Mouse (Mus musculus): ENCODE data around the gene Wwtr1. TPM values are rescaled to one million over a fixed set of nuclear protein-coding genes. Genes with fewer than 3 reads are reported as not detected.
A peak's percentile ranks its signal among the peaks of the same experiment; 100 is the strongest.

Gene Wwtr1
- total RNA-seq, 2 experiments from 2014 or later: 13.3 to 14.4 TPM

GRCm38 (mm10) chr3:57521876-57522275 is 53.8 kb downstream of the Wwtr1 start:
- DNase-seq (ENCODE audit: low spot score in 2 of 2): no peak

- DNase-seq (ENCODE audit: low spot score in 2 of 2): no peak
Observed at GRCm38 (mm10) chr3:57519995-57520394, 55.7 kb downstream of the Wwtr1 start.

- no peak for DNase-seq (ENCODE audit: low spot score in 2 of 2)
Observed at GRCm38 (mm10) chr3:57516146-57516545, 59.6 kb downstream of the Wwtr1 start.

- no peak for DNase-seq (ENCODE audit: low spot score in 2 of 2)
Observed at GRCm38 (mm10) chr3:57515044-57515443, 60.7 kb downstream of the Wwtr1 start.

- peak in 1 of 2 experiments; percentile 23 for DNase-seq (ENCODE audit: low spot score in 2 of 2)
Observed at GRCm38 (mm10) chr3:57511816-57512586, 63.7 kb downstream of the Wwtr1 start.

- DNase-seq (ENCODE audit: low spot score in 2 of 2): no peak
Observed at GRCm38 (mm10) chr3:57509945-57510675, 65.6 kb downstream of the Wwtr1 start.

GRCm38 (mm10) chr3:57505991-57506390 is 69.7 kb downstream of the Wwtr1 start:
- peak in 1 of 2 experiments; percentile 32 for DNase-seq (ENCODE audit: low spot score in 2 of 2)

- peak; percentile 2 to 7 for DNase-seq (ENCODE audit: low spot score in 2 of 2)
Observed at GRCm38 (mm10) chr3:57504756-57505155, 71.0 kb downstream of the Wwtr1 start.

- DNase-seq (ENCODE audit: low spot score in 2 of 2): no peak
Observed at GRCm38 (mm10) chr3:57501596-57502220, 74.0 kb downstream of the Wwtr1 start.

- DNase-seq (ENCODE audit: low spot score in 2 of 2): no peak
Observed at GRCm38 (mm10) chr3:57500846-57501245, 74.9 kb downstream of the Wwtr1 start.

- DNase-seq (ENCODE audit: low spot score in 2 of 2): no peak
Observed at GRCm38 (mm10) chr3:57497791-57498190, 77.9 kb downstream of the Wwtr1 start.

- DNase-seq (ENCODE audit: low spot score in 2 of 2): no peak
Observed at GRCm38 (mm10) chr3:57496428-57496827, 79.3 kb downstream of the Wwtr1 start.

GRCm38 (mm10) chr3:57487455-57488153 is 88.1 kb downstream of the Wwtr1 start:
- DNase-seq (ENCODE audit: low spot score in 2 of 2): no peak

- no peak for DNase-seq (ENCODE audit: low spot score in 2 of 2)
Observed at GRCm38 (mm10) chr3:57486068-57486467, 89.6 kb downstream of the Wwtr1 start.

GRCm38 (mm10) chr3:57481981-57482380 is 93.7 kb downstream of the Wwtr1 start:
- no peak for DNase-seq (ENCODE audit: low spot score in 2 of 2)

- DNase-seq (ENCODE audit: low spot score in 2 of 2): no peak
Observed at GRCm38 (mm10) chr3:57480640-57481039, 95.1 kb downstream of the Wwtr1 start.

- DNase-seq (ENCODE audit: low spot score in 2 of 2): no peak
Observed at GRCm38 (mm10) chr3:57474421-57474820, 101.3 kb downstream of the Wwtr1 start.

GRCm38 (mm10) chr3:57472407-57472806 is 103.3 kb downstream of the Wwtr1 start:
- DNase-seq (ENCODE audit: low spot score in 2 of 2): peak in 1 of 2 experiments; percentile 49

GRCm38 (mm10) chr3:57470981-57471601 is 104.6 kb downstream of the Wwtr1 start:
- DNase-seq (ENCODE audit: low spot score in 2 of 2): no peak

GRCm38 (mm10) chr3:57470326-57470725 is 105.4 kb downstream of the Wwtr1 start:
- DNase-seq (ENCODE audit: low spot score in 2 of 2): peak in 1 of 2 experiments; percentile 53

GRCm38 (mm10) chr3:57469325-57469724 is 106.4 kb downstream of the Wwtr1 start:
- no peak for DNase-seq (ENCODE audit: low spot score in 2 of 2)
